Mouse (Mus musculus) G1E (cell line): ENCODE measurements around the gene Clec1b.

Experiments
- CTCF ChIP-seq: IDR thresholded peaks from 2 replicates; pipeline ENCODE4 v1.5.1; 2012; ENCODE audit warnings: low read depth, low read length, inconsistent platforms, mixed read lengths
- TAL1 ChIP-seq: conservative IDR thresholded peaks from 2 replicates; pipeline ENCODE4 v1.6.1; 2012; ENCODE audit warnings: low read depth, low read length, inconsistent platforms, mixed read lengths

GRCm38 (mm10) chr6:129436025-129436424, 38.9 kb downstream of the Clec1b start:
- TF ChIP-seq CTCF = no peak
- TF ChIP-seq TAL1 = no peak
